Mouse (Mus musculus) stomach, embryonic 15.5 days (tissue): ENCODE data around the gene Phf3. TPM values are rescaled to one million over a fixed set of nuclear protein-coding genes. Genes with fewer than 3 reads are reported as not detected.

Experiments
- polyA plus RNA-seq: library from polyadenylated mRNA; unstranded; fragments of >200 nt; fragmentation: Nextera tagmentation; extraction: Ambion mirVana; gene quantifications from 2 replicates; pipeline ENCODE4 v1.2.1, GENCODE M21; 2015

Phf3 gene
- polyA plus RNA-seq, 1 experiment from 2014 or later, result 36.7 TPM

Other genes with a start within 250 kb of the Phf3 start
- not detected in 2 replicates for gene AC153137.1, start 104.0 kb upstream of the Phf3 start, polyA plus RNA-seq